Mouse (Mus musculus): Measurements from ENCODE around the gene Mre11a.

The Mre11a gene

DNA sequence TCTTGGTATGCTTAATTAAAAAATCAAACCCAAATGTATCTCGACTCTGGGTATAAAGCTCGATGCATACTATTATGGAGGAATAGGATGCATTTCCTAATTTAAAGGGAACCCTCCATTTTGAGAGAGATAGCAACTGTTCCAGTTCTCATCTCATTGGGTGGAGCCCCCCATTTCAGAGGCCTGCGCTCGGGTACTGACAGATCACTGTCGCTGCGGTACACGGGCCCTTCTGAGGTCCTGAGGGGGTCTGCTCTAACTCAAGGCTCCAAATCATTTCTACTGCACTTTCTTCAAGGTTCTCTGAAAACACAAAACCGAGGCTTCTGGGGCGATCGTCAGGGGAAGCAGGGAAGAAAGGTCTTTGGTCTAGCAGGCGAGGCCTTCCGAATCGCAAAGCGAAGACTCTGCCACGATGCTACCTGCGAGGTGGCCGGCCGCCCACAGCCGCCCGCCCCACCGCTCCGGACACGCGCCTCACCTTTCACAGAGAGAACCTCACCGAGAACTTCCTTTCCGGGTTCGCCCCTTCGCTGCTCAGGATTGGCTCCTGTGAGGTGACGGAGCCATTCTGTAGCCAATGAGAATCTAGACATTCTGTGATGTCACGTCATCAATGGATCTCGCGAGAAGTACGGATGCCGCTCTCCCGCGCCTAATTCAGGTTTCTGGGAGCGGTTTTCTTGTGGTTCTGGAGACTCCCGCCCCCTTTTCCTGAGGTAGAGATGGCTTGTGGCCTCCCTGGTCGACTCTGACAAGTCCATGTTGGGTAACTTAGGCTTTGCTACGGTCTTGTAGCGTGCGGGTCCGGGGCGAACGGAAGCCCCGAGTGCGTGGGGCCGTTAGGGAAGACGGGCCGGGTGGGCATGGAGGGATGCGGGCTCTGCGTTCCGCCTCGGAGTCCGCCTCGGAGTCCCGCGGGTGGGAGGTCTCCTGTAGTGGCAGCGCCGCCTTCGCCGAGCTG, at the start of gene Mre11a, which contains the start of gene Ankrd49:
Gene Mre11a, plus strand, starts transcription at position 616 of the 964 bp plus-strand sequence.
Gene Ankrd49, minus strand, starts transcription at position 818 of the 964 bp plus-strand sequence.
- DNase-seq (ENCODE audit: low spot score): peak; percentile 63

DNA sequence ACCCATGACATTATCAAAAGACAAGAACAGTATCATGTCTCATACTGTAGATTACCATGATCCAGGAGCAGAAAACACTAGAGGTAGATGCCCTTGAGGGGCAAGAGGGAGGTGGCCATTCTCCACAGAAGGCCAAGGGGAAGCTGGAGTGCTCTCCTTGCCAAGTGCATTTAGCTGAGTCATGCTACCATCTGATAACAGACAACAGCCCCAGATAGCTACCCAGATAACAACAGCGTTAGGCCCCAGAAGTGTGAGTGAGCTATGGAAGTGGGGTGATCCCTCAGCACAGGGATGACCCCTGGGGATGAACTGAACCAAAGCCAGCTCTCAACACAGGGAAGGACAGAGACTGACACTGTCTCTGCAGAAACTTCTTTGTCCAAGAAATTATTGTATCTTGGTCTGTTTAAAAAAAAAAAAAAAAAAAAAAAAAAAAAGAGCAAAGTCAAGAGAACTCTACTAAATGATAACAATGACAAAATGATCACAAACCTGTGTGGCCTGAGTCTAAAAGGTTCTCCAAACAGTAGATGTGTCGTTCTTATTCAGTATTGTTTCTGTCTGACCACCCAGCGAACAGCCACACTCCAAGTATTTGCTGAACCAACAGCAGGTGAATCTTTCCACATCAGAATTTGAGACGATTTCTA, 44.8 kb upstream of the Mre11a start:
- no peak for DNase-seq (ENCODE audit: low spot score)

- no peak for DNase-seq (ENCODE audit: low spot score)
Measured at GRCm38 (mm10) chr9:14740151-14740924, 44.1 kb upstream of the Mre11a start, which contains the start of gene Piwil4. Gene Piwil4, minus strand, starts transcription at chr9:14740733.

DNA sequence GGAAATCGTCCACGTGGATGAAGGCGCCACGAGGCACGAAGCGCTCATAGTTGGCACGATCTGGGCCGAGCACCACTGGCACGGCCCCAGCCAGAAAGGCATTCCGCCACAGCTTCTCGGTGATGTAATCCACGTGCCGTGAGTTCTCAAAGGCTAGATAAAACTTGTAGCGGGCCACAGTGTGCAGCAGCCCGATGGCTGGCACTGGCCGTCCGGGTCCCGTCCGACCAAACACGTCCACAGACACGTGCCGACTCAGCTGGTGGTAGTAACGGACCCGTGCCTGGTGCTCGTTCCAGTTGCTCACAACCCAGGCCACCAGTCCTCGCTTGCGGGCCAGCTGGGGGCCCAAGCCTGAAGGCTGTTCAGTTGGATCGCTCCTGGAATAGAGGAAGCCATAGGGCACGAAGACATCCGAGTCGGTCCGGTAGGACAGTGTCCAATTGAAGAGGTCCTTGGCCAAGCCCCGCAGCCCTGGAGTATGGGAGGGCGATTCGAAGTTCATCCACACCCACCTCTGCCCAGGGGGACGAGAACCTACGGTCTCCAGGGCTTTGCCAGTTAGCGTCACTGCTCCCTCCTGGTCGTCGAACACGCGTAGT, 33.5 kb upstream of the Mre11a start:
- no peak for DNase-seq (ENCODE audit: low spot score)

DNA sequence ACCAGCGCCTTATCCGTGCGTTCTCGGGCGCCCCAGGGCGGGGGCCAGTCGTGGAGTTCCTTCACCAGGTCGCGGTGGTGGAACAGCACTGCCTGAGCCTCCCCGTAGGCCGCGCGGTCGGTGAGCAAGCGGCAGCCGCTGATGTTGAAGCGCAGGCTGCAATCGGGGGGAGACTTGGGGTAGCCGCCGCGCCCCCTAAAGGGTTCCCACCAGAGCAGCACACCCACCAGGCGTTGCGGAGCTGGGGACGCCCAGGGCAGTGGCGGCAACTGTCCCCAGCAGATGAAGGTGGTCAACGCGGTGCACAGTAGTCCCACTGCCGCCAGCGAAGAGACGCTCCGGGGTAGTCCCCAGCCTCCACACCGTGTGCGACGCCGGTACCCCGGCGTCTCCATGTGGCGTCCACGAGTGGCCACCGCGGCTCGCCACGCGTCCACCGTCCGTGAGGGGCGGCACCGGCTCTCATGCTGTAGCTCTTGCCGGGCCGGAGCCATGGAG, 32.9 kb upstream of the Mre11a start:
- no peak for DNase-seq (ENCODE audit: low spot score)

GRCm38 (mm10) chr9:14752001-14752522, 32.4 kb upstream of the Mre11a start, which contains the start of gene Fut4:
Gene Fut4, minus strand, starts transcription at chr9:14752393.
- no peak for DNase-seq (ENCODE audit: low spot score)

DNA sequence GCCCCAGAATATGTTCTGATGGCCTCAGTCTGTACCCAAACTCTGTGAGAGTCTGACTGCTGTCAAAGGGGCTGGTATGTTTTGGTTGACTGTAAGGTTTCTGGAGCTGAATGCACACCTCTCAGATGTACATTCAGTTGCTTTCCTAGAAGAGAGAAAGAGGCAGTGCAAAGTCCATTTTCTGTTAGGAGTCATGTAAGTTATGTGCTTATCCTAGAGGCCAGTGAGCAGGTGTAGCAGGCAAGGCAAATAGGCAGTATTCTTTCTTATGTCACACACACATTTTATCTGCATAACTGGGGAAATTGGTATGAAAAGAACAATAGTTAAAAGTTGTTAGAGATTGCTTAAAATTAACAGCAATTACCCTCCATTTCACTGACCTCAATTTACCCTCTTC, 30.5 kb upstream of the Mre11a start:
- no peak for DNase-seq (ENCODE audit: low spot score)

- no peak for DNase-seq (ENCODE audit: low spot score)
Measured at GRCm38 (mm10) chr9:14754469-14754868, 30.0 kb upstream of the Mre11a start.

GRCm38 (mm10) chr9:14758590-14758989, 25.9 kb upstream of the Mre11a start:
- no peak for DNase-seq (ENCODE audit: low spot score)

DNA sequence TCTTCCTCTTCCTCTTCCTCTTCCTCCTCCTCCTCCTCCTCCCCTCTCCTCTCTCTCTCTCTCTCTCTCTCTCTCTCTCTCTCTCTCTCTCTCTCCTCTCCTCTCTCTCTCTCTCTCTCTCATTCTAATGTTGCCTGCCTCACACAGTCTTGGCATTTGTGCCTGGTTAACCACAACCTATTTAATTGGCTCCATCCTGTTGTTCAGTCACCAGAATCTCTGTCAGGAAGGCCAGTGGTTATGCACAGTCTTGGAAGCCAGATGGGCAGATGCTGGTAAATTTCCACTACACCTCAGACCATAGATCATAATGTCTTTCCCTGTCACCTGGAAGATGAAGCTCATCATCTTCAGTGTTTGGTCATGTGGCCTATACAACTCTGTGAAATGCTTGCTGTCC, 25.2 kb upstream of the Mre11a start:
- DNase-seq (ENCODE audit: low spot score): no peak

- DNase-seq (ENCODE audit: low spot score): no peak
Measured at GRCm38 (mm10) chr9:14764765-14765164, 19.7 kb upstream of the Mre11a start.

DNA sequence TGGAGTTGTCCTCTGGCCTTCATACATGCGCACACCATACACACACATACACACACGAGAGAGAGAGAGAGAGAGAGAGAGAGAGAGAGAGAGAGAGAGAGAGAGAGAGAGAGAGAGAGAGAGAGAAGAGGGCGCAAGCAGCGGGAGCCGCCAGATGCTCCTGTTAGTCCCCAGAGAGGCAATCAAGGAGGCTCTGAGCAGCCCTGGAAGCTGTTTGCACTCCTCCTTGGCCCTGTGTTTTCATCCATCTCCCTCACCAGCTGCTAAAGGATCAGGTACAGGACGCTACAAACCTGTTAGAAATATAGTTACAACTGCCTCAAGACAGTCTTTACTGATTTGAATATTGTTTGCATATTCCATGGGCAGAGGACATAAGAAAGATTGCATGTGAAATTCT, 14.6 kb upstream of the Mre11a start:
- DNase-seq (ENCODE audit: low spot score): no peak

GRCm38 (mm10) chr9:14770803-14771471, 13.5 kb upstream of the Mre11a start, which contains the start of gene 1700012B09Rik:
Gene 1700012B09Rik, minus strand, starts transcription at chr9:14771030.
- no peak for DNase-seq (ENCODE audit: low spot score)

DNA sequence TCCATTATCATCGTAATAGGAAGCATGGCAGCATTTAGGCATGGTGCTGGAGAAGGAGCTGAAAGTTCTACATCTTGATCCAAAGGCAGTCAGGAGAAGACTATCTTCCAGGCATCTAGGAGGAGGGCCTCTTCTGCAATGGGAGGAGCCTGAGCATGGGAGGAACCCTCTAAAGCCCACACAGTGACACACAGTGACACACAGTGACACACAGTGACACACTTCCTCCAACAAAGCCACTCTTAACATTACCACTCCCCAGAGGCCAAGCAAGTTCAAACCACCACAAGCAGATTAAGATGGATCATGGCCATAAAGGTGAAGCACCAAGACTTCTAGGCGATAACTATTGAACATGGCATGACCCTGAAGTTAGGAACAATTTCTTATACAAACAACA, 12.4 kb upstream of the Mre11a start:
- no peak for DNase-seq (ENCODE audit: low spot score)

- no peak for DNase-seq (ENCODE audit: low spot score)
Measured at GRCm38 (mm10) chr9:14773813-14774212, 10.6 kb upstream of the Mre11a start.

- DNase-seq (ENCODE audit: low spot score): no peak
Measured at GRCm38 (mm10) chr9:14778341-14778740, 6.1 kb upstream of the Mre11a start.

GRCm38 (mm10) chr9:14787356-14787755, 2.9 kb downstream of the Mre11a start:
- no peak for DNase-seq (ENCODE audit: low spot score)

GRCm38 (mm10) chr9:14805714-14806113, 21.3 kb downstream of the Mre11a start:
- DNase-seq (ENCODE audit: low spot score): no peak

DNA sequence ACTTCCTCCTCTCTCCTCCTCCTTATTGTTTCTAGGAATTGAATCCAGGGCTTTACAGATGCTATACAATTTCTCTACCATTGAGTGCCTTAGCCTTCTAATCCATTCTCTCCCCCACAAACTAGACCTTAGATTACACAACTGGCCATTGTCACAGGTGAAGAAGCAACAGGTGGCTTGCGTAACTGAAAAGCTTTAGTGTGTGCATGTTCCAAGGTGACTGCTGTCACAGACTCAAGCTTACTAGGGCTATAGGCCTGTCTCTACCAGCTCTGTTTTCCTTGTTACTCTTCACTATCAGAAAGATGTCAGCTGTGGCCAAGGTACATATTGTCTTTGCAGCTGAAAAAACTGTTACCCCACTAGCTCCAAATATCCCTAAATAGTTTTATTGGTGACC, 22.3 kb downstream of the Mre11a start:
- DNase-seq (ENCODE audit: low spot score): no peak

DNA sequence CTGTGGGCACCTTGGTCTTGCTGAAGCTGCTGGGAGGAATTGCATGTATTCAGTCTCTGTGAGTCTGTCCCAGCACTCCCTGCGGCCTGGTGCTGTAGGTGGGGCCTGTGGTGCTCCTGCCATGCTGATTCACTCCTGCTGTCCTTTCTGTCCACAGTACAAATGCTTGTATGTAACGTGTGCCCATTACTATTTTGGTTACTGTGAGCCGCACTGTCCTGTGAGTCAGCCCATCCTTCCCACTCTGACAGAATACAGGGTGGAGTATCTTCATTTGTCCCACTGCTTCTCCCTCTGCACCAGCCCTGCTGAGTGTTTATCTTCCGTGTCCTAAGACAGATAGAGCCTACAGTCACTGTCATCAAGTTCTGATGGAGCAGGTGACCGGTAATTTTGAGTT, 25.7 kb downstream of the Mre11a start:
- no peak for DNase-seq (ENCODE audit: low spot score)

DNA sequence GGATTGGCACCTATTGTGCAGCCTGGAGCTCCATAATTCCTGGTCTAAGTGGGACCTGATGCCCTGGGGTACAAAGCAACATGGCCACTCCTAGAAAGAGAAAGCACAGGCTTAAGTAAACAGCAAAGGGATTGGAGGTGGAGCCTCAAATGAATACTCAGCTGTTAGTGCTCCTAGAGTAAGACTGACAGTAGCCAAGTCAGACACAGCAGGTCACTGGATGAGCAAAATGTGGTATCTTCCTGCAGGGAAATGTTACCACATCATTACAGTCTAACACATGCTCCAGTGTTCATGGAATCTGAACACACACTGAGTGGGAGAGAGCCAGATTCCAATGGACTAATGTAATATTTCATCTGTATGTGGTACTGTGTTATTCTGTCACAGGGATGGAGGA, 36.9 kb downstream of the Mre11a start:
- DNase-seq (ENCODE audit: low spot score): no peak

Measured in urinary bladder, postnatal 10 days (tissue).